ENCODE assay signal across 8 mouse cellular contexts in genomic region chr11:60219609-60220008, GRCm38 (mm10). TPM values are rescaled to one million over a fixed set of nuclear protein-coding genes. Genes with fewer than 3 reads are reported as not detected.
A peak's percentile ranks its signal among the peaks of the same experiment; 100 is the strongest.
DNase-seq lines count a peak whose midpoint lies in the region; ATAC-seq and TF ChIP-seq lines count a peak whose summit lies in the region.

No protein-coding gene starts in this region.

- H3K9me3 ChIP-seq in heart, embryonic 10.5 days, result no peaks in the 10 kb centered on the region
- H3K9me3 ChIP-seq in MEL (replicated peaks; ENCODE audit: insufficient read depth, low read length), result no peaks in the 10 kb centered on the region
- no peaks in the 10 kb centered on the region for H3K9me3 ChIP-seq in hindbrain, embryonic 10.5 days
- no peaks in the 10 kb centered on the region for H3K9me3 ChIP-seq in lung, postnatal 0 days (ENCODE audit: low read length)

- TF ChIP-seq EP300 in MEL (IDR thresholded peaks at IDR 0.05; ENCODE audit: low read depth in 1 of 2, low read length in 2 of 2), result peak; percentile 28 to 78; a peak in 3 of 4 replicates
- peak; percentile 70 for TF ChIP-seq EP300 in lung, postnatal 0 days (IDR thresholded peaks at IDR 0.05)

- H3K36me3 ChIP-seq in heart, embryonic 10.5 days, result peaks cover 23% of the 10 kb centered on the region
- peaks cover 11 to 43% of the 10 kb centered on the region in 2 experiments for H3K36me3 ChIP-seq in MEL (ENCODE audit: control insufficient read depth in 1 of 2, insufficient read depth in 2 of 2, low read length in 2 of 2)
- peaks cover 25% of the 10 kb centered on the region for H3K36me3 ChIP-seq in hindbrain, embryonic 10.5 days
- H3K36me3 ChIP-seq in lung, postnatal 0 days (ENCODE audit: insufficient read depth, low read length), result no peaks in the 10 kb centered on the region

- peaks cover 55% of the 10 kb centered on the region for H3K79me2 ChIP-seq in MEL (ENCODE audit: control insufficient read depth, insufficient read depth, low read length, poor library complexity)

- no peaks in the 10 kb centered on the region for H3K27me3 ChIP-seq in heart, embryonic 10.5 days (ENCODE audit: insufficient read depth, poor library complexity, severe bottlenecking)
- no peaks in the 10 kb centered on the region for H3K27me3 ChIP-seq in MEL (ENCODE audit: control insufficient read depth in 1 of 2, insufficient read depth in 2 of 2, low read length in 2 of 2)
- peaks cover 6% of the 10 kb centered on the region; the same call in 1 of the 2 replicates for H3K27me3 ChIP-seq in hindbrain, embryonic 10.5 days (ENCODE audit: insufficient read depth, poor library complexity, severe bottlenecking)
- H3K27me3 ChIP-seq in lung, postnatal 0 days (replicated peaks; ENCODE audit: insufficient read depth, low read length), result no peaks in the 10 kb centered on the region

- peaks cover 77% of the 10 kb centered on the region for H3K4me1 ChIP-seq in heart, embryonic 10.5 days
- H3K4me1 ChIP-seq in MEL (ENCODE audit: control insufficient read depth in 1 of 2, insufficient read depth in 2 of 2, low read length in 2 of 2), result peaks cover 30 to 60% of the 10 kb centered on the region in 2 experiments
- H3K4me1 ChIP-seq in hindbrain, embryonic 10.5 days (replicated peaks), result peaks cover 60% of the 10 kb centered on the region
- peaks cover 25% of the 10 kb centered on the region; the same call in 1 of the 2 replicates for H3K4me1 ChIP-seq in lung, postnatal 0 days (ENCODE audit: insufficient read depth, low read depth, low read length)

- H3K4me2 ChIP-seq in lung, postnatal 0 days (replicated peaks; ENCODE audit: low read depth, low read length), result peak overlapping the region; percentile 71

- TF ChIP-seq RAD21 in MEL (IDR thresholded peaks at IDR 0.05; ENCODE audit: low read depth, low read length), result no peak

- H3K4me3 ChIP-seq in heart, embryonic 10.5 days, result peak overlapping the region; percentile 80
- H3K4me3 ChIP-seq in MEL (ENCODE audit: control insufficient read depth in 1 of 2, insufficient read depth in 1 of 2, low read depth in 2 of 2, low read length in 2 of 2), result peak overlapping the region; percentile 92 to 93
- H3K4me3 ChIP-seq in hindbrain, embryonic 10.5 days, result peak overlapping the region; percentile 75
- H3K4me3 ChIP-seq in lung, postnatal 0 days (ENCODE audit: low read depth, low read length), result peak overlapping the region; percentile 65

- no peak for DNase-seq in heart, embryonic 10.5 days (ENCODE audit: low spot score)
- DNase-seq in heart, postnatal 14 days, result no peak
- peak; percentile 92 for DNase-seq in MEL (ENCODE audit: low read depth, low spot score)
- DNase-seq in hindbrain, embryonic 10.5 days (ENCODE audit: low spot score), result no peak
- peak; percentile 91 for DNase-seq in lung, postnatal 0 days (ENCODE audit: low spot score)
- no peak for DNase-seq in thymus, adult 18-20 months
- no peak for DNase-seq in cerebellum, adult 9-11 months
- no peak for DNase-seq in adrenal gland, postnatal 25 days

- no peak for TF ChIP-seq CTCF in MEL (IDR thresholded peaks at IDR 0.05 in 2 of 3, conservative IDR thresholded peaks at IDR 0.05 in 1 of 3; ENCODE audit: control insufficient read depth in 1 of 3, insufficient read depth in 1 of 3, low read depth in 2 of 3, low read length in 3 of 3, poor library complexity in 1 of 3, severe bottlenecking in 1 of 3)
- TF ChIP-seq CTCF in lung, postnatal 0 days (IDR thresholded peaks at IDR 0.05), result no peak

- intact Hi-C loops in heart, postnatal 14 days (cut with DNase I), result no loop called here

- H3K27ac ChIP-seq in heart, embryonic 10.5 days, result peak overlapping the region; percentile 98
- H3K27ac ChIP-seq in MEL (ENCODE audit: control insufficient read depth, low read depth, low read length), result peak overlapping the region; percentile 96
- peak overlapping the region; percentile 94 for H3K27ac ChIP-seq in hindbrain, embryonic 10.5 days
- peak overlapping the region; percentile 91 for H3K27ac ChIP-seq in lung, postnatal 0 days (ENCODE audit: low read length)

- TF ChIP-seq POLR2A in MEL (IDR thresholded peaks at IDR 0.05; ENCODE audit: control insufficient read depth in 1 of 2, insufficient read depth in 1 of 2, low read depth in 1 of 2, low read length in 2 of 2, poor library complexity in 1 of 2), result no peak; a peak in 1 of 4 replicates

- peak overlapping the region; percentile 97 for H3K9ac ChIP-seq in MEL (ENCODE audit: control insufficient read depth, low read depth, low read length, poor library complexity, severe bottlenecking)
- H3K9ac ChIP-seq in lung, postnatal 0 days (replicated peaks; ENCODE audit: low read depth), result peak overlapping the region; percentile 76

- ATAC-seq in lung, postnatal 0 days, result peak; percentile 58

- 40% methylated on average over 8 of the region's 8 CpGs for WGBS in heart, embryonic 10.5 days
- WGBS in hindbrain, embryonic 10.5 days, result 58% methylated on average over 8 of the region's 8 CpGs
- 11% methylated on average over 8 of the region's 8 CpGs for WGBS in lung, postnatal 0 days

TF ChIP-seq in MEL, 35 proteins besides CTCF, POLR2A, EP300 and RAD21:
- TF ChIP-seq JUND (IDR thresholded peaks at IDR 0.05; ENCODE audit: low read depth, low read length), result peak; percentile 73; the same call in 1 of the 2 replicates
- peak; percentile 60; the same call in 1 of the 2 replicates for TF ChIP-seq TBP (IDR thresholded peaks at IDR 0.05; ENCODE audit: low read depth, low read length)
- no peak for TF ChIP-seq MEF2A (IDR thresholded peaks at IDR 0.05; ENCODE audit: extremely low read depth, insufficient replicate concordance, low read depth, low read length, poor library complexity, severe bottlenecking)
- no peak for TF ChIP-seq BHLHE40 (IDR thresholded peaks at IDR 0.05; ENCODE audit: borderline replicate concordance, low read depth, low read length)
- TF ChIP-seq HCFC1 (IDR thresholded peaks at IDR 0.05; ENCODE audit: low read depth, low read length), result no peak
- peak; percentile 88 for TF ChIP-seq MYB (IDR thresholded peaks at IDR 0.05; ENCODE audit: low read depth, low read length)
- no peak; the same call in 1 of the 2 replicates for TF ChIP-seq CHD1 (IDR thresholded peaks at IDR 0.05; ENCODE audit: low read depth, low read length)
- TF ChIP-seq MXI1 (IDR thresholded peaks at IDR 0.05; ENCODE audit: low read depth, low read length), result peak; percentile 34; the same call in 1 of the 2 replicates
- TF ChIP-seq USF2 (IDR thresholded peaks at IDR 0.05; ENCODE audit: borderline replicate concordance in 1 of 2, insufficient read depth in 1 of 2, low read depth in 1 of 2, low read length in 2 of 2), result no peak
- TF ChIP-seq TAL1 (IDR thresholded peaks at IDR 0.05; ENCODE audit: low read length), result no peak
- no peak for TF ChIP-seq UBTF (IDR thresholded peaks at IDR 0.05; ENCODE audit: borderline replicate concordance, insufficient read depth, low read depth, low read length)
- TF ChIP-seq ELF1 (IDR thresholded peaks at IDR 0.05; ENCODE audit: low read depth, low read length), result no peak
- no peak for TF ChIP-seq GABPA (IDR thresholded peaks at IDR 0.05; ENCODE audit: low read depth, low read length)
- no peak for TF ChIP-seq MAFK (IDR thresholded peaks at IDR 0.05; ENCODE audit: borderline replicate concordance, low read depth, low read length)
- no peak for TF ChIP-seq NRF1 (IDR thresholded peaks at IDR 0.05; ENCODE audit: insufficient read depth, low read depth, low read length, poor library complexity, severe bottlenecking)
- no peak for TF ChIP-seq USF1 (IDR thresholded peaks at IDR 0.05; ENCODE audit: low read depth, low read length)
- no peak for TF ChIP-seq SMC3 (IDR thresholded peaks at IDR 0.05; ENCODE audit: low read depth, low read length)
- 0 out of 2 replicates have a peak, but pooled peaks have one; percentile 8 for TF ChIP-seq GATA1 (IDR thresholded peaks at IDR 0.05; ENCODE audit: low read depth, low read length)
- peak; percentile 18; the same call in 1 of the 2 replicates for TF ChIP-seq ETS1 (IDR thresholded peaks at IDR 0.05; ENCODE audit: low read depth, low read length)
- TF ChIP-seq ZMIZ1 (IDR thresholded peaks at IDR 0.05; ENCODE audit: low read depth, low read length), result no peak
- peak; percentile 31; the same call in 1 of the 2 replicates for TF ChIP-seq RCOR1 (IDR thresholded peaks at IDR 0.05; ENCODE audit: low read depth, low read length)
- no peak for TF ChIP-seq KAT2A (conservative IDR thresholded peaks at IDR 0.05; ENCODE audit: low read depth, low read length)
- TF ChIP-seq SIN3A (IDR thresholded peaks at IDR 0.05; ENCODE audit: low read length), result peak; percentile 76; the same call in 1 of the 2 replicates
- TF ChIP-seq ZC3H11A (IDR thresholded peaks at IDR 0.05; ENCODE audit: low read depth, low read length), result no peak
- TF ChIP-seq NELFE (IDR thresholded peaks at IDR 0.05; ENCODE audit: low read depth, low read length), result no peak; the same call in 1 of the 2 replicates
- no peak for TF ChIP-seq MYC (IDR thresholded peaks at IDR 0.05; ENCODE audit: low read depth, low read length)
- peak; percentile 44; the same call in 1 of the 2 replicates for TF ChIP-seq TCF12 (IDR thresholded peaks at IDR 0.05; ENCODE audit: low read depth, low read length)
- no peak for TF ChIP-seq E2F4 (IDR thresholded peaks at IDR 0.05; ENCODE audit: borderline replicate concordance, low read depth, low read length)
- TF ChIP-seq POLR2AphosphoS5 (IDR thresholded peaks at IDR 0.05; ENCODE audit: borderline replicate concordance, low read depth, low read length), result no peak
- TF ChIP-seq ZNF384 (IDR thresholded peaks at IDR 0.05; ENCODE audit: low read depth, low read length), result peak; percentile 86
- TF ChIP-seq POLR2AphosphoS2 (IDR thresholded peaks at IDR 0.05; ENCODE audit: low read length), result no peak
- no peak for TF ChIP-seq MAZ (IDR thresholded peaks at IDR 0.05; ENCODE audit: low read depth, low read length)
- TF ChIP-seq CHD2 (IDR thresholded peaks at IDR 0.05; ENCODE audit: low read length), result no peak
- no peak for TF ChIP-seq ZKSCAN1 (IDR thresholded peaks at IDR 0.05; ENCODE audit: low read depth, low read length)
- TF ChIP-seq MAX (IDR thresholded peaks at IDR 0.05; ENCODE audit: low read length), result no peak
TF ChIP-seq in MEL: peak in this region for 10.

RNA-seq across cellular contexts. Expression of gene Srebf1, which starts 2.8 kb away (rescaled TPM):
- polyA plus RNA-seq in heart, embryonic 10.5 days (2016; fragmentation: Nextera tagmentation; extraction: Ambion mirVana), result 38.2 and 40.3 TPM in 2 replicates
- 10 to 100 TPM; 29.0 to 32.0 TPM for total RNA-seq in heart, postnatal 14 days (2021)
- 288 and 305 TPM in 2 replicates for total RNA-seq in MEL (2012; rRNA removed)
- polyA plus RNA-seq in MEL (2012; ENCODE audit: insufficient read depth in 1 of 2, insufficient read length in 2 of 2, low read depth in 1 of 2, low replicate concordance in 2 of 2, missing spikeins in 1 of 2), result 100 to 1,000 TPM in 1 of 2 experiments, not detected in 1; 241 TPM
- polyA plus RNA-seq in hindbrain, embryonic 10.5 days (2016; fragmentation: Nextera tagmentation; extraction: Ambion mirVana), result 45.0 and 55.8 TPM in 2 replicates
- 61.7 and 70.1 TPM in 2 replicates for polyA plus RNA-seq in lung, postnatal 0 days (2015; fragmentation: Nextera tagmentation; extraction: Ambion mirVana)
- 125 and 160 TPM in 2 replicates for total RNA-seq in adrenal gland, postnatal 25 days (2021)

Comparison
In these comparisons a context has a peak if more than half of its experiments do, and no peak if none do; other contexts are left out.
1. DNase-seq: peak in MEL (single experiment) and lung, postnatal 0 days (single experiment); none in heart, embryonic 10.5 days (single experiment), heart, postnatal 14 days (0 of 2), hindbrain, embryonic 10.5 days (single experiment), thymus, adult 18-20 months (0 of 2), cerebellum, adult 9-11 months (single experiment) and adrenal gland, postnatal 25 days (single experiment).
2. Peak in every context shown above with its lines, with median percentiles within 50 percentile points of each other: H3K27ac ChIP-seq and H3K4me3 ChIP-seq.